In the genomic region with DNA sequence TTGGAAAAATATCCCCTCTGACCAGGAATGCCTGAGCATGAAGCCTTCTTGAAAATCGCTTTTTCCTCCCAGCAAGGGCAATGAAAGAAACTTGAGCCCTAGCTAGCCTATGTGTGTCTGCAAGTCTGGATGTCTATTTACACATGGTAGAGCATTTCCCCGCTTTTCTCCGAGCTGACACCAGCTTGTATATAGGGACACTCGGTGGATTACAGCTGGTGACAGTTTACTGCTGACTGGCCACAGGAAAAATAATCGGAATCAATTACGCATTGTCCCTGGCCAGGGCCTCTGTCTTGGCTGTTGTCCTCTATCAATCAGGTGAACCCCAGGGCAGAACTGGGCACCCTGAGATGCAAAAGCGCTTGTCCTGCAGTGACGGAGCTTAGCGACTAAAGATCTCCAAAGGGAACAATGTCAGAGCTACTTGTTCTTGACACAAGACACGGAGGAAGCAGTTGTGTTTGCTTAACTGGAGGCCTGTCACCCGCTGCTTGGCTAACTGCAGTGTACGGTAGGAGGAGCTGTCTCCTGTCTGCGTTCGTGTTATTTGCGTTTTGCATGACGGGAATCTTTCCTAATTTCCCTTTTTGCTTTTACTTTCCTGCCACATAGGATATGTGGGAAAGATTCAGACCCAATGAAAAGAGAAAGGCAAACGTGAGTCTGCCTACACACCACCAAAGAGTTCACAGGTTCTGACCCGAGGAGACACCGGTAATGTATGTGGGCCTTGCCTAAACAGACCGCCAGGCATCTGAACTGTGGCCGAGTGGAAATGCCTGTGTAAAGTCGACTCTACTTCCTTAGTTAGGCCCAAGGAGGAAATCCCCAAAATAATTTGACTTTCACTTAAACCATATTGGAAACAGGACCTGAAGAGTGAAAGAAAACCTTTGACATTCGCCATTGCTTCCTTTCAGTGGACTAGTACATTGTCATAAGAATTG, we compare ENCODE assay signal across 8 mouse cellular contexts. TPM values are rescaled to one million over a fixed set of nuclear protein-coding genes. Genes with fewer than 3 reads are reported as not detected.
A peak's percentile ranks its signal among the peaks of the same experiment; 100 is the strongest.
DNase-seq lines count a peak whose midpoint lies in the region; ATAC-seq lines count a peak whose summit lies in the region.

No protein-coding gene starts in this region.

- DNase-seq in embryo, embryonic 10.5 days (ENCODE audit: low spot score), result peak; percentile 70
- DNase-seq in lung, postnatal 10 days, result peak; percentile 86
- peak; percentile 46 for DNase-seq in skeletal muscle tissue, adult 2 months (ENCODE audit: low read depth, low spot score)
- no peak for DNase-seq in T-cell, adult 2 months (ENCODE audit: low spot score)

- ATAC-seq in erythroblast, adult 5-6 weeks (replicated peaks; ENCODE audit: low FRiP score, poor library complexity, severe bottlenecking), result no peak
- no peak for ATAC-seq in heart, embryonic 14.5 days (ENCODE audit: insufficient number of reproducible peaks, insufficient read depth, low FRiP score, low read depth)
- ATAC-seq in kidney, embryonic 16.5 days (ENCODE audit: low FRiP score, low TSS enrichment), result peak; percentile 74

- H3K4me1 ChIP-seq in erythroblast, embryonic 14.5 days (ENCODE audit: control insufficient read depth), result no peaks in the 10 kb centered on the region
- peaks cover 27 to 29% of the 10 kb centered on the region in 2 experiments for H3K4me1 ChIP-seq in heart, embryonic 14.5 days (ENCODE audit: control insufficient read depth in 2 of 2, insufficient read depth in 2 of 2, low read length in 2 of 2)
- H3K4me1 ChIP-seq in kidney, embryonic 16.5 days (ENCODE audit: insufficient read depth, low read length), result peaks cover 42% of the 10 kb centered on the region

- peak overlapping the region; percentile 22 for H3K9ac ChIP-seq in heart, embryonic 14.5 days (ENCODE audit: low read length)
- peak overlapping the region; percentile 43 for H3K9ac ChIP-seq in kidney, embryonic 16.5 days (replicated peaks; ENCODE audit: low read length)

- 61% methylated on average over 23 of the region's 23 CpGs for WGBS in heart, embryonic 14.5 days
- 17% methylated on average over 23 of the region's 23 CpGs for whole genome bisulfite sequencing in kidney, embryonic 16.5 days

- no peaks in the 10 kb centered on the region for H3K9me3 ChIP-seq in erythroblast, embryonic 14.5 days (ENCODE audit: control insufficient read depth, low read length)
- H3K9me3 ChIP-seq in heart, embryonic 14.5 days (ENCODE audit: control insufficient read depth, low read length), result no peaks in the 10 kb centered on the region
- H3K9me3 ChIP-seq in kidney, embryonic 16.5 days (ENCODE audit: low read length), result no peaks in the 10 kb centered on the region

- H3K27me3 ChIP-seq in erythroblast, embryonic 14.5 days (ENCODE audit: control insufficient read depth), result no peaks in the 10 kb centered on the region
- H3K27me3 ChIP-seq in heart, embryonic 14.5 days (ENCODE audit: control insufficient read depth, insufficient read depth, low read length), result no peaks in the 10 kb centered on the region
- no peaks in the 10 kb centered on the region for H3K27me3 ChIP-seq in kidney, embryonic 16.5 days (ENCODE audit: insufficient read depth, low read length)

- H3K4me2 ChIP-seq in heart, embryonic 14.5 days (ENCODE audit: low read length), result peak overlapping the region; percentile 19
- H3K4me2 ChIP-seq in kidney, embryonic 16.5 days (replicated peaks; ENCODE audit: low read depth, low read length), result peak overlapping the region; percentile 44

- H3K27ac ChIP-seq in heart, embryonic 14.5 days (replicated peaks in 1 of 2; ENCODE audit: control insufficient read depth in 1 of 2, insufficient read depth in 1 of 2, low read depth in 2 of 2, low read length in 2 of 2), result peak overlapping the region; percentile 86 to 87
- peak overlapping the region; percentile 92 for H3K27ac ChIP-seq in kidney, embryonic 16.5 days (ENCODE audit: low read length)

- peak overlapping the region; percentile 3 for H3K4me3 ChIP-seq in erythroblast, embryonic 14.5 days (replicated peaks)
- H3K4me3 ChIP-seq in heart, embryonic 14.5 days (ENCODE audit: control insufficient read depth in 1 of 2, insufficient read depth in 1 of 2, low read depth in 1 of 2, low read length in 2 of 2), result no peak overlapping the region
- peak overlapping the region; percentile 23 for H3K4me3 ChIP-seq in kidney, embryonic 16.5 days (ENCODE audit: low read length)

- no peaks in the 10 kb centered on the region for H3K36me3 ChIP-seq in erythroblast, embryonic 14.5 days (ENCODE audit: control insufficient read depth)
- H3K36me3 ChIP-seq in heart, embryonic 14.5 days (ENCODE audit: control insufficient read depth, insufficient read depth, low read length), result no peaks in the 10 kb centered on the region
- H3K36me3 ChIP-seq in kidney, embryonic 16.5 days (ENCODE audit: insufficient read depth, low read length), result no peaks in the 10 kb centered on the region

RNA-seq across cellular contexts. Expression of a gene that starts 25.7 kb away (rescaled TPM):
- polyA plus RNA-seq in erythroblast, embryonic 14.5 days (2012), result not detected in 2 replicates
- not detected in 2 replicates for total RNA-seq in erythroblast, adult 5-6 weeks (2015; ENCODE audit: low replicate concordance)
- not detected in 2 replicates for total RNA-seq in erythroblast, adult 5-6 weeks (2017; ENCODE audit: low replicate concordance)
- not detected in 2 replicates for polyA plus RNA-seq in heart, embryonic 14.5 days (2014; fragmentation: Nextera tagmentation; extraction: Ambion mirVana)
- not detected in 2 replicates for polyA plus RNA-seq in kidney, embryonic 16.5 days (2015; fragmentation: Nextera tagmentation; extraction: Ambion mirVana)

RNA-seq across cellular contexts. Expression of a gene that starts 36.1 kb away (rescaled TPM):
- 0.07 and 0.21 TPM in 2 replicates for polyA plus RNA-seq in erythroblast, embryonic 14.5 days (2012)
- 11.9 TPM in 2 replicates for total RNA-seq in erythroblast, adult 5-6 weeks (2015; ENCODE audit: low replicate concordance)
- 18.5 and 19.2 TPM in 2 replicates for total RNA-seq in erythroblast, adult 5-6 weeks (2017; ENCODE audit: low replicate concordance)
- 24.8 and 33.1 TPM in 2 replicates for polyA plus RNA-seq in heart, embryonic 14.5 days (2014; fragmentation: Nextera tagmentation; extraction: Ambion mirVana)
- polyA plus RNA-seq in kidney, embryonic 16.5 days (2015; fragmentation: Nextera tagmentation; extraction: Ambion mirVana), result 42.5 and 46.7 TPM in 2 replicates

Comparison
In these comparisons a context has a peak if more than half of its experiments do, and no peak if none do; other contexts are left out.
1. H3K4me3 ChIP-seq: peak in erythroblast, embryonic 14.5 days (single experiment) and kidney, embryonic 16.5 days (single experiment); none in heart, embryonic 14.5 days (0 of 2).
2. RNA of a gene that starts 36.1 kb away (polyA plus RNA-seq): 42.5 to 46.7 TPM in kidney, embryonic 16.5 days and 24.8 to 33.1 TPM in heart, embryonic 14.5 days; 0.07 to 0.21 TPM in erythroblast, embryonic 14.5 days; every median in the first group is over 10 times any median in the second.